Mouse (Mus musculus) lung, postnatal 0 days (tissue): Measurements from ENCODE around the gene Armh4.
"Not testable (repeated sequence)": the region's sequence is repeated elsewhere in the genome, so short reads cannot be mapped to it uniquely, and the experiment has no call there.

Experiments used
- CTCF ChIP-seq: IDR thresholded peaks from 2 replicates; pipeline ENCODE4 v1.5.1; 2016; ENCODE audit warnings: antibody characterized with exemption, mild to moderate bottlenecking
- EP300 ChIP-seq: IDR thresholded peaks from 2 replicates; pipeline ENCODE4 v1.6.1; 2016; ENCODE audit warnings: antibody characterized with exemption, mild to moderate bottlenecking, control low read depth

GRCm38 (mm10) chr14:49819721-49820440 is 36.7 kb upstream of the Armh4 start:
- TF ChIP-seq CTCF, EP300: not testable (repeated sequence)
